In genomic region chr13:31633259-31633658, GRCm38 (mm10) we compare ENCODE assay signal across 14 mouse cellular contexts. TPM values are rescaled to one million over a fixed set of nuclear protein-coding genes. Genes with fewer than 3 reads are reported as not detected.
"Had no signal": no experiment of that assay in that cellular context is flagged by ENCODE, and none has a peak within 500 bp of the region (broad histone marks: within the 10 kb centered on the region; RNA-seq: fewer than 3 reads in every experiment).

No protein-coding gene starts in this region.

- H3K4me2 ChIP-seq: lung, embryonic 14.5 days; midbrain, embryonic 13.5 days; midbrain, embryonic 15.5 days; neural tube, embryonic 12.5 days had no signal

- H3K27ac ChIP-seq: liver, embryonic 14.5 days; midbrain, embryonic 10.5 days; midbrain, embryonic 13.5 days; midbrain, embryonic 15.5 days; neural tube, embryonic 12.5 days had no signal

- H3K36me3 ChIP-seq: midbrain, embryonic 10.5 days; midbrain, embryonic 13.5 days; midbrain, embryonic 15.5 days; neural tube, embryonic 12.5 days had no signal

- H3K9ac ChIP-seq: liver, embryonic 14.5 days; lung, embryonic 14.5 days; midbrain, embryonic 13.5 days; midbrain, embryonic 15.5 days; neural tube, embryonic 12.5 days had no signal

- H3K9me3 ChIP-seq: midbrain, embryonic 10.5 days; midbrain, embryonic 13.5 days; midbrain, embryonic 15.5 days; neural tube, embryonic 12.5 days had no signal

- DNase-seq: lung, adult 18-20 months; lung, embryonic 14.5 days; lung, postnatal 10 days; lung, postnatal 4 days; right cerebral cortex, postnatal 14 days; spleen, adult 18-20 months; thymus, adult 18-20 months; thymus, postnatal 14 days had no signal

- H3K4me3 ChIP-seq: midbrain, embryonic 10.5 days; midbrain, embryonic 13.5 days; midbrain, embryonic 15.5 days; neural tube, embryonic 12.5 days had no signal

RNA-seq across cellular contexts. Expression of gene Foxf2, which starts 7.6 kb away (rescaled TPM):
- polyA plus RNA-seq: thymus, postnatal 0 days had no signal
